Mouse (Mus musculus) olfactory bulb, adult 2 months (tissue): ENCODE results near the gene Scrg1.

Experiments
- CTCF ChIP-seq: fragments of 200-500 bp; IDR thresholded peaks from 2 replicates; pipeline ENCODE4 v1.5.1; 2012; ENCODE audit warnings: low read depth, mild to moderate bottlenecking, low read length, moderate library complexity; ENCODE audit not compliant: insufficient read depth
- POLR2A ChIP-seq: fragments of 200-500 bp; IDR thresholded peaks from 2 replicates; pipeline ENCODE4 v1.6.1; 2012; ENCODE audit warnings: mild to moderate bottlenecking, low read depth, low read length, moderate library complexity; ENCODE audit not compliant: insufficient read depth

GRCm38 (mm10) chr8:57503641-57504040 lies 47.9 kb downstream of the Scrg1 start:
- TF ChIP-seq CTCF: no peak
- TF ChIP-seq POLR2A: no peak
